Mouse (Mus musculus): Measurements from ENCODE around the gene Lime1.

Lime1 gene

GRCm38 (mm10) chr2:181379778-181380177, at the start of gene Lime1:
TSS of gene Lime1 (plus strand) at chr2:181380078.
- DNase-seq (ENCODE audit: low read depth) = no peak

- no peak for DNase-seq (ENCODE audit: low read depth)
These were observed 47.3 kb upstream of the Lime1 start for GRCm38 (mm10) chr2:181332542-181332941.

- DNase-seq (ENCODE audit: low read depth) = peak; percentile 84
These were observed 45.9 kb upstream of the Lime1 start for GRCm38 (mm10) chr2:181334023-181334422.

GRCm38 (mm10) chr2:181340426-181340825, 39.5 kb upstream of the Lime1 start:
- no peak for DNase-seq (ENCODE audit: low read depth)

- no peak for DNase-seq (ENCODE audit: low read depth)
These were observed 37.1 kb upstream of the Lime1 start for GRCm38 (mm10) chr2:181342766-181343165.

GRCm38 (mm10) chr2:181356780-181357179, 23.1 kb upstream of the Lime1 start:
- no peak for DNase-seq (ENCODE audit: low read depth)

- DNase-seq (ENCODE audit: low read depth) = no peak
These were observed 15.9 kb upstream of the Lime1 start for GRCm38 (mm10) chr2:181363946-181364345.

- DNase-seq (ENCODE audit: low read depth) = no peak
These were observed 15.4 kb upstream of the Lime1 start for GRCm38 (mm10) chr2:181364487-181364859.

- peak; percentile 91 for DNase-seq (ENCODE audit: low read depth)
These were observed 14.8 kb upstream of the Lime1 start, which contains the start of the genes Zgpat and Arfrp1 for GRCm38 (mm10) chr2:181364860-181365596. TSS of gene Zgpat (plus strand) at chr2:181364928. TSS of gene Arfrp1 (minus strand) at chr2:181365404.

GRCm38 (mm10) chr2:181365655-181366075, 14.2 kb upstream of the Lime1 start:
- no peak for DNase-seq (ENCODE audit: low read depth)

GRCm38 (mm10) chr2:181370001-181370400, 9.9 kb upstream of the Lime1 start:
- peak; percentile 26 for DNase-seq (ENCODE audit: low read depth)

- DNase-seq (ENCODE audit: low read depth) = peak; percentile 88
These were observed 4.1 kb upstream of the Lime1 start for GRCm38 (mm10) chr2:181375787-181376186.

- DNase-seq (ENCODE audit: low read depth) = peak; percentile 77
These were observed 2.6 kb upstream of the Lime1 start for GRCm38 (mm10) chr2:181377230-181377629.

- no peak for DNase-seq (ENCODE audit: low read depth)
These were observed 1.2 kb upstream of the Lime1 start for GRCm38 (mm10) chr2:181378701-181379100.

GRCm38 (mm10) chr2:181380251-181380650, 373 bp downstream of the Lime1 start:
- DNase-seq (ENCODE audit: low read depth) = peak; percentile 31

- DNase-seq (ENCODE audit: low read depth) = peak; percentile 87
These were observed 1.2 kb downstream of the Lime1 start for GRCm38 (mm10) chr2:181381107-181381506.

GRCm38 (mm10) chr2:181381631-181382306, 1.9 kb downstream of the Lime1 start:
- peak; percentile 85 for DNase-seq (ENCODE audit: low read depth)

GRCm38 (mm10) chr2:181384463-181384862, 4.6 kb downstream of the Lime1 start:
- no peak for DNase-seq (ENCODE audit: low read depth)

GRCm38 (mm10) chr2:181384919-181385391, 5.1 kb downstream of the Lime1 start:
- DNase-seq (ENCODE audit: low read depth) = no peak

GRCm38 (mm10) chr2:181385885-181386284, 6.0 kb downstream of the Lime1 start:
- no peak for DNase-seq (ENCODE audit: low read depth)

GRCm38 (mm10) chr2:181386663-181387210, 6.9 kb downstream of the Lime1 start:
- DNase-seq (ENCODE audit: low read depth) = no peak

GRCm38 (mm10) chr2:181390136-181390870, 10.4 kb downstream of the Lime1 start:
- DNase-seq (ENCODE audit: low read depth) = no peak
